Mouse (Mus musculus) neural tube, embryonic 14.5 days (tissue): ENCODE measurements around the gene Tbcc. TPM values are rescaled to one million over a fixed set of nuclear protein-coding genes. Genes with fewer than 3 reads are reported as not detected.

Source experiments
- ATAC-seq: fragments of 200-750 bp; cut with Nextera tagmentation; 2 replicates; pipeline ENCODE4 v1.8.0; 2017; ENCODE audit warnings: low read depth, mild to moderate bottlenecking, moderate TSS enrichment, moderate library complexity
- H3K27ac ChIP-seq: fragments of 300-500 bp; sonication (generic); 2 replicates; pipeline ENCODE4 v1.5.1; 2014; ENCODE audit warnings: low read depth, mild to moderate bottlenecking, control low read depth, low read length, moderate library complexity, mixed read lengths
- H3K27me3 ChIP-seq: fragments of 300-500 bp; sonication (generic); 2 replicates; pipeline ENCODE4 v1.6.1; 2014; ENCODE audit warnings: low read length; ENCODE audit not compliant: control insufficient read depth, insufficient read depth
- H3K36me3 ChIP-seq: fragments of 300-500 bp; sonication (generic); 2 replicates; pipeline ENCODE4 v1.6.1; 2014; ENCODE audit warnings: low read length, mixed read lengths; ENCODE audit not compliant: control insufficient read depth, insufficient read depth
- H3K4me1 ChIP-seq: fragments of 300-500 bp; sonication (generic); 2 replicates; pipeline ENCODE4 v1.6.1; 2014; ENCODE audit warnings: low read length; ENCODE audit not compliant: control insufficient read depth, insufficient read depth
- H3K4me2 ChIP-seq: fragments of 300-500 bp; sonication (generic); 2 replicates; pipeline ENCODE4 v1.6.1; 2014; ENCODE audit warnings: mild to moderate bottlenecking, low read depth, low read length, control low read depth
- H3K4me3 ChIP-seq: fragments of 300-500 bp; sonication (generic); 2 replicates; pipeline ENCODE4 v1.5.1; 2014; ENCODE audit warnings: low read depth, low read length, control low read depth, mixed read lengths
- H3K9ac ChIP-seq: fragments of 300-500 bp; sonication (generic); replicated peaks from 2 replicates; pipeline ENCODE4 v1.6.1; 2014; ENCODE audit warnings: low read depth, mild to moderate bottlenecking, control low read depth, low read length, mixed read lengths
- H3K9me3 ChIP-seq: fragments of 300-500 bp; sonication (generic); 2 replicates; pipeline ENCODE4 v1.6.1; 2016; ENCODE audit warnings: low read length; ENCODE audit not compliant: control insufficient read depth
- WGBS: fragments of 180-500 bp; shearing (Covaris S2); extraction: QIAGEN DNeasy Blood & Tissue Kit; methylation state at CpG from one replicate; pipeline ENCODE4 v1.1.7; 2014; 5-methylcytosine and 5-hydroxymethylcytosine counted together
- polyA plus RNA-seq: library from polyadenylated mRNA; unstranded; fragments of >200 nt; fragmentation: Nextera tagmentation; extraction: Ambion mirVana; gene quantifications from 2 replicates; pipeline ENCODE4 v1.2.1, GENCODE M21; 2014

Gene Tbcc
- polyA plus RNA-seq, 1 experiment from 2014 or later = 62.1 TPM

DNA sequence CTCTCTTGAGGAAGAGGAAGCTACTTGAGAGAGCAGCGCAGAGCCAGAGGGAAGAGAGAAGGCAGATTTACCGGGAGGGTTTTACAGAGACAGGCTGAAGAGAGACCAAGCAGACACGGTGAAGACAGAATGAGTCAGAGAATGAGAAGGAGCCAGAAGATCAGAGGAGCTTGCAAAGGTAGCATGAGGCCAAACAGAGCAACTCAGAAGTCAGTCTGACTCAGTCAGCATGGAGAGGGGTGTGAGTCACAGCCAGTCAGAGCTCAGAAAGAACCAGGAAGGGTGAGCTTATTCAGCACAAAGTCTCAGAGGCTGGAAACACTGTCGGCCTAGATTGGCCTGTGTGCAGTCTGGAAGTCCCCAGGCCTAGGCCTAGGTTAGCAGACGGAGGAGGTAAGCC is 42.5 kb downstream of the Tbcc start:
- Histone ChIP-seq H3K4me2 (no peak overlapping the region), H3K36me3 (peaks cover 74% of the 10 kb centered on the region), H3K9me3 (no peaks in the 10 kb centered on the region), H3K27ac (no peak overlapping the region), H3K4me3 (no peak overlapping the region), H3K27me3 (no peaks in the 10 kb centered on the region), H3K9ac (no peak overlapping the region), H3K4me1 (no peaks in the 10 kb centered on the region)
- ATAC-seq = no peak
- WGBS = 96% methylated on average over 5 of the region's 5 CpGs

DNA sequence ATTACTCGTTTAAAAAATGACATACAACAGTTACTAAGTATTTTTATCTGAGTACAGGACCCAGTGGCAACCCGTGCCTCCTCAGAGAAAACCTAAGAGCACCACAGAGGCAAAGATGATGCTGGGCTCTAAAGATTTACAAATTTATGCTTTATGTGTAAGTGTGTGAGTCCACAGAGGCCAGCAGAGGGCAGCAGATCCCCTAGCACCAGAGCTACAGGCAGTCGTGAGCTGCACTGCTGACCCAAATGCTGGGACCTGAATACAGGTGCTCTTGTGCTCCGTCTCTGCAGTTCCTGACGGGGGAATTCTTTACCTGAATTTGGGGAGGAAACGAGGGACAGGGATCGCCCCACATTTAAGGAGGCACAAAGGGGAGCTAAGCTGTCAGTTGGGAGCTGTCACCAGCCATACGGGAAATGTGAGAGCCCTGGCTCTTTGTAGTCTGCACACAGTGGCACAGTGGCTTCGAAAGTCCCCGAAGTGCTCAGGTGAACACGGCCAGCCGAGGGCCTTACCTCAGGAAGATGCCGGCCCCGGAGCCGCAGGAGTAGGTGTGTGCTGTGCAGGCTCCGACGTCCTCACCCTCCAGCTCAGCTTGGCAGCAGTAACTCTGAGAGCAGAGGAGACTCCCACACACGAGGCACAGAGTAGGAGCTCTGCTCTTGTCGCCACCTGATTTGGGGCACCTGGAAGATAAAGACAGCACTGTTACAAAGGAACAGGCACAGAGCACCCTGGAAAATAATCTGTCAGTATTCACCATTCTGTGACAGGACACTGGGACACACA is 43.3 kb downstream of the Tbcc start:
- H3K9ac ChIP-seq = no peak overlapping the region
- 88% methylated on average over 19 of the region's 19 CpGs for WGBS
- H3K9me3 ChIP-seq = no peaks in the 10 kb centered on the region
- H3K4me2 ChIP-seq = no peak overlapping the region
- peaks cover 77% of the 10 kb centered on the region for H3K36me3 ChIP-seq
- H3K27me3 ChIP-seq = no peaks in the 10 kb centered on the region
- H3K27ac ChIP-seq = no peak overlapping the region
- ATAC-seq = no peak
- H3K4me3 ChIP-seq = no peak overlapping the region
- H3K4me1 ChIP-seq = no peaks in the 10 kb centered on the region

DNA sequence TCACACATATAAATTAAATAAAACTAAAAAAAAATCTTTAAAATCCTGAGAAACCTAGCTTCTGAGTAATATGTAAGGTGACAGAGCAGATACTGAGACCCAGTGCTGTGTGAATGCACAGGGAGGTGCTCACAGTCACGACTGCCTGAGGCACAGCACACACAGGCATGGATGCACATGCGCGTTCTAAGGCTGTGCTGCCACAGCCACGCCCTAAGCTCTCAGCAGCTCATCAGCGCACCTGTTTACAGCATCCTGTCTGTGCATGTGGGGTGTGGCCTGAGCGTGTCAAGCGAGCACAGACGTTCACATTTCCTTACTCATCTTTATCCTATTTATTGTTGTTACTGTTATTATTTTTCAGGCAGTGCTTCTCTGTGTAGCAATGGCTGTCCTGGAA is 50.0 kb downstream of the Tbcc start:
- Histone ChIP-seq H3K4me1 (no peaks in the 10 kb centered on the region), H3K9me3 (no peaks in the 10 kb centered on the region), H3K4me3 (no peak overlapping the region), H3K36me3 (peaks cover 93% of the 10 kb centered on the region), H3K9ac (no peak overlapping the region), H3K4me2 (no peak overlapping the region), H3K27me3 (no peaks in the 10 kb centered on the region), H3K27ac (no peak overlapping the region)
- no peak for ATAC-seq
- WGBS = 97% methylated on average over 8 of the region's 8 CpGs

Other genes with a start within 250 kb of the Tbcc start
- gene Klc4, start 244.7 kb upstream of the Tbcc start, polyA plus RNA-seq = 27.7 and 32.1 TPM in 2 replicates
- gene Mrpl2, start 244.5 kb upstream of the Tbcc start, polyA plus RNA-seq = 59.9 and 64.4 TPM in 2 replicates
- 30.1 and 33.8 TPM in 2 replicates for gene Cul7, start 240.3 kb upstream of the Tbcc start, polyA plus RNA-seq
- 44.7 and 49.6 TPM in 2 replicates for gene Rrp36, start 216.3 kb upstream of the Tbcc start, polyA plus RNA-seq
- 263 and 301 TPM in 2 replicates for gene Mea1, start 211.9 kb upstream of the Tbcc start, polyA plus RNA-seq
- 151 and 161 TPM in 2 replicates for gene Klhdc3, start 209.8 kb upstream of the Tbcc start, polyA plus RNA-seq
- 69.9 and 83.9 TPM in 2 replicates for gene Ppp2r5d, start 185.6 kb upstream of the Tbcc start, polyA plus RNA-seq
- gene Pex6, start 179.2 kb upstream of the Tbcc start, polyA plus RNA-seq = 18.2 and 22.1 TPM in 2 replicates
- 2.1 TPM in 2 replicates for gene Gnmt, start 161.5 kb upstream of the Tbcc start, polyA plus RNA-seq
- gene Cnpy3, start 138.5 kb upstream of the Tbcc start, polyA plus RNA-seq = 62.5 and 65.8 TPM in 2 replicates
- gene Ptcra, start 127.0 kb upstream of the Tbcc start, polyA plus RNA-seq = 0.32 TPM in 1 of 2 replicates, not detected in the other
- 58.3 and 60.4 TPM in 2 replicates for gene 2310039H08Rik, start 118.0 kb upstream of the Tbcc start, polyA plus RNA-seq
- gene Rpl7l1, start 108.0 kb upstream of the Tbcc start, polyA plus RNA-seq = 69.9 and 82.1 TPM in 2 replicates
- gene Bicral, start 32.2 kb upstream of the Tbcc start, polyA plus RNA-seq = 10.8 and 11.5 TPM in 2 replicates
- not detected in 2 replicates for gene Prph2, start 19.8 kb downstream of the Tbcc start, polyA plus RNA-seq
- gene Ubr2, start 119.9 kb downstream of the Tbcc start, polyA plus RNA-seq = 23.0 and 25.1 TPM in 2 replicates